Mouse (Mus musculus) lung, postnatal 0 days (tissue): ENCODE data around the gene Ubr1. TPM values are rescaled to one million over a fixed set of nuclear protein-coding genes. Genes with fewer than 3 reads are reported as not detected.
A peak's percentile ranks its signal among the peaks of the same experiment; 100 is the strongest.
"Not testable (repeated sequence)": the region's sequence is repeated elsewhere in the genome, so short reads cannot be mapped to it uniquely, and the experiment has no call there.

Experiments
- ATAC-seq: fragments of 200-750 bp; cut with Nextera tagmentation; 2 replicates; pipeline ENCODE4 v1.8.0; 2017; ENCODE audit warnings: moderate library complexity
- DNase-seq: peaks from one replicate; pipeline ENCODE4 v3.0.0-alpha.2; 2016; ENCODE audit warnings: low spot score
- H3K27ac ChIP-seq: fragments of 300-500 bp; sonication (generic); 2 replicates; pipeline ENCODE4 v1.5.1; 2014; ENCODE audit warnings: antibody characterized with exemption, mild to moderate bottlenecking, low read length, mixed read lengths
- H3K27me3 ChIP-seq: fragments of 300-500 bp; sonication (generic); replicated peaks from 2 replicates; pipeline ENCODE4 v1.6.1; 2014; ENCODE audit warnings: low read length, mixed read lengths; ENCODE audit not compliant: insufficient read depth
- H3K36me3 ChIP-seq: fragments of 300-500 bp; sonication (generic); 2 replicates; pipeline ENCODE4 v1.6.1; 2014; ENCODE audit warnings: low read length, mixed read lengths; ENCODE audit not compliant: insufficient read depth
- H3K4me1 ChIP-seq: fragments of 300-500 bp; sonication (generic); 2 replicates; pipeline ENCODE4 v1.6.1; 2014; ENCODE audit warnings: antibody characterized with exemption, low read depth, low read length, mixed read lengths; ENCODE audit not compliant: insufficient read depth
- H3K4me2 ChIP-seq: fragments of 300-500 bp; sonication (generic); replicated peaks from 2 replicates; pipeline ENCODE4 v1.6.1; 2014; ENCODE audit warnings: low read depth, mild to moderate bottlenecking, low read length, moderate library complexity, mixed read lengths
- H3K4me3 ChIP-seq: fragments of 300-500 bp; sonication (generic); 2 replicates; pipeline ENCODE4 v1.5.1; 2014; ENCODE audit warnings: low read depth, low read length
- H3K9ac ChIP-seq: fragments of 300-500 bp; sonication (generic); replicated peaks from 2 replicates; pipeline ENCODE4 v1.6.1; 2014; ENCODE audit warnings: low read depth, mild to moderate bottlenecking
- H3K9me3 ChIP-seq: fragments of 300-500 bp; sonication (generic); 2 replicates; pipeline ENCODE4 v1.6.1; 2016; ENCODE audit warnings: low read length, mixed read lengths
- CTCF ChIP-seq: IDR thresholded peaks from 2 replicates; pipeline ENCODE4 v1.5.1; 2016; ENCODE audit warnings: antibody characterized with exemption, mild to moderate bottlenecking
- EP300 ChIP-seq: IDR thresholded peaks from 2 replicates; pipeline ENCODE4 v1.6.1; 2016; ENCODE audit warnings: antibody characterized with exemption, mild to moderate bottlenecking, control low read depth
- WGBS: fragments of 180-500 bp; shearing (Covaris S2); extraction: QIAGEN DNeasy Blood & Tissue Kit; methylation state at CpG from one replicate; pipeline ENCODE4 v1.1.7; 2014; 5-methylcytosine and 5-hydroxymethylcytosine counted together
- polyA plus RNA-seq: library from polyadenylated mRNA; unstranded; fragments of >200 nt; fragmentation: Nextera tagmentation; extraction: Ambion mirVana; gene quantifications from 2 replicates; pipeline ENCODE4 v1.2.1, GENCODE M21; 2015

Ubr1 gene
- polyA plus RNA-seq, 1 experiment from 2014 or later: 25.1 TPM

DNA sequence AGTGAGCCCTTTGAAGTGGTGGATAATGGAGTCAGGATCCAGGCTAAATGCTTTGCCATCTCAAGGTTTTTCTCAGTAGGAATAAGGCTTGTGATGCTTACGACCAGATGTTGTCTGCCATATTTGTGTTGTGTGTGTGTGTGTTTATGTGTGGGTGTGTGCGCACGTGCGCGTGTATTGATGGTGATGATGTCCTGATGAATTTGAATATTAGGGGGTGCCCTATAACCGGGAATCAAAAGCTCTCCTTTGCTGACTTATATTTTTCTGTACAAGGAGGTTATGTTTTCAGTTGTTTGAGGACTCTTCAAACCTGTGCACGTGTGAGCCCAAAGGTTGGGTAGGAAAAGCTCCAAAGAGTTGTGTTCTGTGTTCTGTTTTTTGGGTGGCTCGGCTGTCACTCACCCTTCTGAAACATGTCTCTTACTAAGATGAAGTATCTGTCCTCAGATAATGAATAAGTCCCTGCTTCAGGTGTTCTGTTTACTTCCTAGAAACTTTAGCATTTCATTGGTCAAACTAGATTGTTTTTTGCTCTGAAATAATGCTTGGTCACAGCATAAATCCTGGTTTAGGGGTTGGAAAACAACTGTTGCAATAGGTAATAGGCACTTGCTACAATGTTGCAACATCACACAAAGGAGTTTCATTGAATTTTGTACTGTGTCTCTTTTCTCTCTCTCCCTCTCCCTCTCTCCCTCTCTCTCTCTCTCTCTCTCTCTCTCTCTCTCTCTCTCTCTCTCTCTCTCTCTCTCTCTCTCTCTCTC is 7.6 kb upstream of the Ubr1 start:
- Histone ChIP-seq H3K27me3 (no peaks in the 10 kb centered on the region), H3K4me2 (peak overlapping the region; percentile 83), H3K4me1 (no peaks in the 10 kb centered on the region), H3K9me3 (no peaks in the 10 kb centered on the region), H3K27ac (peak overlapping the region; percentile 93), H3K9ac (peak overlapping the region; percentile 84; the same call in 1 of the 2 replicates), H3K36me3 (no peaks in the 10 kb centered on the region), H3K4me3 (peak overlapping the region; percentile 68)
- DNase-seq (peak; percentile 46), ATAC-seq (no peak)
- WGBS: 74% methylated on average over 8 of the region's 8 CpGs
- TF ChIP-seq EP300 (no peak), CTCF (no peak)

DNA sequence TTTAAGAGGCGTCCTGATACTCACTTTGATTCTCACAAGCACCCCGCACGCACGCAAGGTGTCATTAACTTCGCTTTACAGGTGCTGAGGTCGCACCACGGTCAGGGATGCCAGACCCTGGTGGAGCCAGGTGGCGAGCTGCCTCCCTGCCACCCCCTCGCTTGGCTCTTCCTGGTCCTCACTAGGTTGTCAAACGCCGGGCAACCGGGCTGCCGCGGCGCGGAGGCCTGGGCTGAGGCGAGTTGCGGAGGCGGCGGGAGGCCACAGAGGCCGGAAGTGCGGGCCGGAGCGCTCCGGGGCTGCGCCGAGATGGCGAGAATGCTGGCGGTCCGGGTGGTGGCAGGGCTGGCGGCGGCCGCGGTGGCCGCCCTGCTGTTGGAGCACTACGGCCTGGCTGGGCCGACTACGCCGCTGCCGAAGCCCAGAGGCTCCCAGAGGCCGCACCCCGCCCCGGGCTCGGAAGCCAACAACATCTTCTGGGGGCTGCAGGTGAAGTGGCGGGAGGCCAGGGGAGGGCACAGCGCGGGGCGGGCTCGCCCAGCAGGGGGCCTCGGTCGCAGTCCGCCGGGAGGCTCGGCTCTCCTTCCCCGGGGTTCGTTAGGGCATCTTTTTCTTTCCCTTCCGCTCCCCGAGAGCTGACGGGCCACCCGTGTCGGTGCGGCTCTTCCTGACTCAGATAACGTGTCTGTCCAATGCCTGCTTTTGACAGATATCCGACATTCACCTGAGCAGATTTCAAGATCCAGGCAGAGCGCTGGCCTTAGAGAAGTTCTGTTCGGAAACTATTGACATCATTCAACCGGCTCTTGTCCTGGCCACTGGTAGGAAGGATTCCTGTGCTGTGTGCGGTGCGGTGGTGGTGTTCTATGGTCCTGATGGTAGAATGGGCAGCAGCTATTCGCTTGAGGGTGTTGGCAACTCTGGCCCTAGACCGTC is 6.7 kb upstream of the Ubr1 start, which contains the start of gene Tmem62:
Gene Tmem62, plus strand, starts transcription at position 28 of the 936 bp plus-strand sequence.
- peak; percentile 80 for ATAC-seq
- TF ChIP-seq EP300 (no peak), CTCF (peak; percentile 69)
- H3K9ac ChIP-seq: peak within 1 kb of the TSS; percentile 84
- DNase-seq: peak; percentile 73
- H3K36me3 ChIP-seq: no peaks in the 10 kb centered on the region
- 2% methylated on average over 63 of the region's 71 CpGs for WGBS
- no peaks in the 10 kb centered on the region for H3K27me3 ChIP-seq
- peak within 1 kb of the TSS; percentile 68 for H3K4me3 ChIP-seq
- H3K4me1 ChIP-seq: no peaks in the 10 kb centered on the region
- H3K27ac ChIP-seq: peak within 1 kb of the TSS; percentile 93
- no peaks in the 10 kb centered on the region for H3K9me3 ChIP-seq
- H3K4me2 ChIP-seq: peak within 1 kb of the TSS; percentile 83

DNA sequence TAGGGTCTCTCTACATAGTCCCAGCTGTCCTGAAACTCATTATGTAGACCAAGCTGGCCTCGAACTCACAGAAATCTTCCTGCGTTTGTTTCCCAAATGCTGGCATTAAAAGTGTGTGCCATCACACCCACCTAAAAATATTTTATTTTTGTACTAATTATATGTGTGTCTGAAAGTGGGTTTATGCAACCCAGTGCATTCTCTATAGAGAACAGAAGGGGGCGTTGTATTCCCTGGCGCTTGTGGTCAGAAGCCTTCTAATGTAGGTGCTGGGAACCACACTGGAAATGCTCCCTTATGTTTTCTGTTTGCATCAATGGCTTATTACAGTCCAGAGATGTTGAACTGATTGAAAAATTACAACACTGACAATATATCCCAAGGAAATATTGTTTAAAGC is 5.8 kb upstream of the Ubr1 start:
- WGBS: 52% methylated on average over 4 of the region's 4 CpGs
- ATAC-seq: no peak
- no peak overlapping the region for H3K4me2 ChIP-seq

DNA sequence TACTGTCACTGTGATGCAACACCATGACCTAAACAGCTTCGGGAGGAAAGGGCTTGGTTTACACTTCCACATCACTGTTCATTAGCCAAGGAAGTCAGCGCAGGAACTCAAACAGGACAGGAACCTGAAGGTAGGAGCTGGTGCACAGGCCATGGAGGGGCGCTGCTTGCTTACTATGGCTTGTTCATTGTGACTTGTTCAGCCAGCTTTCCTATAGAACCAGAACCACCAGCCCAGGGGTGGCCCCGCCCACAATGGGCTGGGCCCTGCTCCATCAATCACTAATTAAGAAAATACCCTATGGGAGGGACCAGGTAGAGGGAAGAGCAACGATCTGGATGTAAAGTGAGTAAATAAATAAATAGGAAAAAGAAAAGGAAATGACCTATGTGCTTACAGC is 2.4 kb upstream of the Ubr1 start:
- Histone ChIP-seq H3K36me3 (no peaks in the 10 kb centered on the region), H3K27ac (no peak overlapping the region), H3K4me3 (no peak overlapping the region), H3K4me2 (no peak overlapping the region), H3K9ac (no peak overlapping the region), H3K9me3 (no peaks in the 10 kb centered on the region), H3K4me1 (peaks cover 9% of the 10 kb centered on the region; the same call in 1 of the 2 replicates), H3K27me3 (no peaks in the 10 kb centered on the region)
- ATAC-seq (no peak), DNase-seq (no peak)
- TF ChIP-seq CTCF (peak; percentile 23), EP300 (no peak)
- 12% methylated on average over 5 of the region's 5 CpGs for WGBS

More for the DNA sequence above, 5.8 kb upstream of the Ubr1 start:
- no peak overlapping the region for H3K4me3 ChIP-seq
- no peaks in the 10 kb centered on the region for H3K9me3 ChIP-seq
- H3K36me3 ChIP-seq: no peaks in the 10 kb centered on the region
- DNase-seq: peak; percentile 60
- TF ChIP-seq CTCF (peak; percentile 47), EP300 (no peak)
- no peak overlapping the region for H3K9ac ChIP-seq
- H3K27ac ChIP-seq: no peak overlapping the region
- no peaks in the 10 kb centered on the region for H3K27me3 ChIP-seq
- H3K4me1 ChIP-seq: no peaks in the 10 kb centered on the region

DNA sequence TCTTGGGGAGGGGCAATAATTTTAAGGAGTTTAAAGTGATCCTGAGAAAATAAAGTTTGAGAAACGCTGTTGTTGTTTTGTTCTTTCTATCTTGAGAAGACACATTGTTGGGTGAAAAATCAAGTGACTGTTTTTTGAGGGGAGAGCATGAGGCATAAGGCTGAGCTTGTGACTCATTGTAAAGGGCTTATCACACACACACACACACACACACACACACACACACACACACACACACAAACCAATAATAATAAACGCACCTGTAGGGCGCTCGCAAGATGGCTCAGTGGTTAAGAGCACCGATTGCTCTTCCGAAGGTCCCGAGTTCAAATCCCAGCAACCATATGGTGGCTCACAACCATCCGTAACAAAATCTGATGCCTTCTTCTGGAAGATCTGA is 1.7 kb upstream of the Ubr1 start:
- H3K4me3 ChIP-seq, H3K4me2 ChIP-seq, H3K27ac ChIP-seq, H3K27me3 ChIP-seq, ATAC-seq, H3K9ac ChIP-seq, DNase-seq, H3K9me3 ChIP-seq, H3K36me3 ChIP-seq: not testable (repeated sequence)
- WGBS: 97% methylated on average over 8 of the region's 8 CpGs
- peaks cover 15% of the 10 kb centered on the region; the same call in 1 of the 2 replicates for H3K4me1 ChIP-seq

DNA sequence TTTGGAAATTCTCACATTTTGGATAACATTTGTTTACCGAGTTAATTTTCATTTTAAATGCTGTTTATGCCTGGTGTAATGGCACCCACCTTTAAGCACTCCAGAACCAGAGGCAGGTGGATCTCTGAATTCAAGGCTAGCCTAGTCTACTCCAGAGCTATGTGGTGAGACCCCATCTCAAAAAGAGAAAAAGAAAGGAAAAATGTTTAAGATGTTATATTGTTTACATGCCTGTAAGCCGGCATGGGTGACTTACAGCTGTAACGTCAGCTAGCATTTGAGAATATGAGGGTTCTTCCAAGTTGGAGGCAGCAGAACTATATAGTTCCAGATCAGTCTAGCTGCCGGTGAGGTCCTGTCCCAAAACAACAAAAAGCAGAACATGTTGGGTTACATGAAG is 1.3 kb upstream of the Ubr1 start:
- Histone ChIP-seq H3K9me3 (no peaks in the 10 kb centered on the region), H3K4me2 (no peak overlapping the region), H3K27me3 (no peaks in the 10 kb centered on the region), H3K4me1 (peaks cover 15% of the 10 kb centered on the region; the same call in 1 of the 2 replicates), H3K9ac (no peak overlapping the region), H3K36me3 (no peaks in the 10 kb centered on the region), H3K4me3 (no peak overlapping the region), H3K27ac (no peak overlapping the region)
- TF ChIP-seq CTCF: no peak
- ATAC-seq (no peak), DNase-seq (no peak)
- WGBS: 82% methylated on average over 4 of the region's 4 CpGs
